27 mouse cellular contexts compared by ENCODE assay signal in the genomic region with DNA sequence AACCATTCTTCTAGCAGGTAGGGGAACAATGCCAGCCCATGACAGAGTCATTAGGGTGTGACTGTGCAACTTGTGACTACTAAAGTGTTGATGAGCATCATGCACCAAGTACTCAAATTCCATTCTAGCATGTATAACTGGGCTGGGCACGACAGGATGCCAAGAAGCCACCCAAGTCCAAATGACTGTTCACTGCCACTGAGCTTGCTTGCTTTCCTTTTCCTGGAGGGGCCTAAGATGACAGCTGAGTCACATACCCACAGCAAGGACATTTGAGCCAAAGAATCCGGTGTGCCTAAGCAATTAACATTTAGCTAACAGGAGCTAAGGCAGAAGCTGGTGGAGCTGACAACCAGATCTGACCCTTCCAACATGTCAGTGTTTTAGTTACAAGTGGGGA. TPM values are rescaled to one million over a fixed set of nuclear protein-coding genes. Genes with fewer than 3 reads are reported as not detected.
DNase-seq lines count a peak whose midpoint lies in the region; ATAC-seq and TF ChIP-seq lines count a peak whose summit lies in the region.
"Had no signal": no experiment of that assay in that cellular context is flagged by ENCODE, and none has a peak within 500 bp of the region (broad histone marks: within the 10 kb centered on the region; RNA-seq: fewer than 3 reads in every experiment).

No protein-coding gene starts in this region.

- ATAC-seq in neural tube, embryonic 11.5 days (ENCODE audit: insufficient read depth, low FRiP score, low TSS enrichment), result no peak
- no peak for ATAC-seq in neural tube, embryonic 15.5 days (ENCODE audit: low FRiP score)
- ATAC-seq in forebrain, postnatal 0 days, result no peak
- ATAC-seq: activated CD4-positive, CD25-positive, alpha-beta regulatory T cell, adult 4 months; intestine, embryonic 16.5 days had no signal

- no peak overlapping the region for H3K4me3 ChIP-seq in neural tube, embryonic 11.5 days (ENCODE audit: low read depth, low read length)
- no peak overlapping the region for H3K4me3 ChIP-seq in neural tube, embryonic 15.5 days (replicated peaks)
- no peak overlapping the region for H3K4me3 ChIP-seq in forebrain, postnatal 0 days (ENCODE audit: low read depth, low read length)
- H3K4me3 ChIP-seq: erythroblast, embryonic 14.5 days; heart, adult 2 months; heart, embryonic 12.5 days; hindbrain, embryonic 13.5 days; midbrain, embryonic 12.5 days had no signal

- H3K36me3 ChIP-seq in neural tube, embryonic 11.5 days (ENCODE audit: control insufficient read depth, insufficient read depth, low read length), result peaks cover 8% of the 10 kb centered on the region; the same call in 1 of the 2 replicates
- H3K36me3 ChIP-seq in neural tube, embryonic 15.5 days, result peaks cover 43% of the 10 kb centered on the region
- H3K36me3 ChIP-seq in forebrain, postnatal 0 days (ENCODE audit: insufficient read depth), result peaks cover 28% of the 10 kb centered on the region

- no peak for TF ChIP-seq CTCF in forebrain, postnatal 0 days (IDR thresholded peaks at IDR 0.05; ENCODE audit: low read depth)

- H3K4me1 ChIP-seq in neural tube, embryonic 11.5 days (ENCODE audit: control insufficient read depth, insufficient read depth, low read length), result peaks cover 7% of the 10 kb centered on the region
- peaks cover 28% of the 10 kb centered on the region for H3K4me1 ChIP-seq in neural tube, embryonic 15.5 days
- H3K4me1 ChIP-seq in forebrain, postnatal 0 days (ENCODE audit: insufficient read depth), result peaks cover 11% of the 10 kb centered on the region
- H3K4me1 ChIP-seq: heart, embryonic 12.5 days had no signal

- H3K27ac ChIP-seq in neural tube, embryonic 11.5 days (ENCODE audit: low read depth, low read length), result no peak overlapping the region
- H3K27ac ChIP-seq in neural tube, embryonic 15.5 days (replicated peaks), result no peak overlapping the region
- H3K27ac ChIP-seq in forebrain, postnatal 0 days (ENCODE audit: low read depth, low read length), result no peak overlapping the region
- H3K27ac ChIP-seq: heart, adult 2 months; hindbrain, embryonic 13.5 days; liver, embryonic 14.5 days; midbrain, embryonic 12.5 days had no signal

- no peaks in the 10 kb centered on the region for H3K9me3 ChIP-seq in neural tube, embryonic 11.5 days (ENCODE audit: control insufficient read depth, low read length)
- no peaks in the 10 kb centered on the region for H3K9me3 ChIP-seq in neural tube, embryonic 15.5 days (replicated peaks)
- H3K9me3 ChIP-seq in forebrain, postnatal 0 days (ENCODE audit: low read length), result no peaks in the 10 kb centered on the region
- H3K9me3 ChIP-seq: heart, embryonic 12.5 days; hindbrain, embryonic 13.5 days; midbrain, embryonic 12.5 days had no signal

- no peak overlapping the region for H3K4me2 ChIP-seq in neural tube, embryonic 11.5 days (ENCODE audit: low read depth)
- no peak overlapping the region for H3K4me2 ChIP-seq in neural tube, embryonic 15.5 days
- no peak overlapping the region for H3K4me2 ChIP-seq in forebrain, postnatal 0 days (ENCODE audit: low read depth)
- H3K4me2 ChIP-seq: heart, embryonic 12.5 days; hindbrain, embryonic 13.5 days; lung, embryonic 14.5 days; midbrain, embryonic 12.5 days had no signal

- 84% methylated on average over 2 of the region's 2 CpGs for WGBS in neural tube, embryonic 11.5 days
- WGBS in neural tube, embryonic 15.5 days, result 66% methylated on average over 2 of the region's 2 CpGs
- 63% methylated on average over 2 of the region's 2 CpGs for WGBS in forebrain, postnatal 0 days

- DNase-seq in adrenal gland, postnatal 36 days, result peak; percentile 16 to 51
- DNase-seq in adrenal gland, postnatal 4 days (ENCODE audit: low spot score in 2 of 2), result no peak
- DNase-seq in neural tube, embryonic 11.5 days (ENCODE audit: low spot score), result peak; percentile 7
- DNase-seq in NIH3T3 (ENCODE audit: low read depth), result peak; percentile 22
- DNase-seq in urinary bladder, adult 18-20 months (ENCODE audit: low spot score in 2 of 2), result no peak
- no peak for DNase-seq in forebrain, postnatal 0 days
- DNase-seq: adrenal gland, postnatal 25 days; cerebellum, adult 2 months; heart, adult 2 months; heart, postnatal 4 days; kidney, adult 8-10 months; kidney, postnatal 10 days; layer of hippocampus, adult 9-11 months; liver; lung, embryonic 14.5 days; right cerebral cortex, postnatal 25 days; spleen, adult 18-20 months; thymus, adult 18-20 months; thymus, postnatal 36 days had no signal

- H3K9ac ChIP-seq in neural tube, embryonic 11.5 days (ENCODE audit: low read length), result no peak overlapping the region
- H3K9ac ChIP-seq in neural tube, embryonic 15.5 days (replicated peaks), result no peak overlapping the region
- H3K9ac ChIP-seq in forebrain, postnatal 0 days, result no peak overlapping the region
- H3K9ac ChIP-seq: heart, embryonic 12.5 days; hindbrain, embryonic 13.5 days; liver, embryonic 14.5 days; lung, embryonic 14.5 days; midbrain, embryonic 12.5 days had no signal

- no peaks in the 10 kb centered on the region for H3K27me3 ChIP-seq in neural tube, embryonic 11.5 days (ENCODE audit: control insufficient read depth, insufficient read depth, low read length)
- no peaks in the 10 kb centered on the region for H3K27me3 ChIP-seq in neural tube, embryonic 15.5 days (replicated peaks)
- no peaks in the 10 kb centered on the region for H3K27me3 ChIP-seq in forebrain, postnatal 0 days (ENCODE audit: insufficient read depth, low read length)
- H3K27me3 ChIP-seq: heart, embryonic 12.5 days; hindbrain, embryonic 13.5 days; midbrain, embryonic 12.5 days had no signal

RNA-seq across cellular contexts. Expression of gene Rspry1, which starts 29.8 kb away (rescaled TPM):
- total RNA-seq in adrenal gland, postnatal 36 days (2021), result 10 to 100 TPM; 22.3 to 22.5 TPM
- 10 to 100 TPM; 26.2 to 26.7 TPM for total RNA-seq in adrenal gland, postnatal 4 days (2021)
- polyA plus RNA-seq in neural tube, embryonic 11.5 days (2014; fragmentation: Nextera tagmentation; extraction: Ambion mirVana), result 46.3 and 49.8 TPM in 2 replicates
- 50.0 and 50.2 TPM in 2 replicates for polyA plus RNA-seq in neural tube, embryonic 15.5 days (2015; fragmentation: Nextera tagmentation; extraction: Ambion mirVana)
- total RNA-seq in forebrain, postnatal 0 days (2014; rRNA removed), result 53.5 and 55.8 TPM in 2 replicates
- polyA plus RNA-seq in forebrain, postnatal 0 days (2015; fragmentation: Nextera tagmentation; extraction: Ambion mirVana), result 26.2 and 32.0 TPM in 2 replicates

RNA-seq across cellular contexts. Expression of gene Fam192a, which starts 29.9 kb away (rescaled TPM):
- 10 to 100 TPM; 32.0 to 33.2 TPM for total RNA-seq in adrenal gland, postnatal 36 days (2021)
- 10 to 100 TPM; 43.8 to 50.1 TPM for total RNA-seq in adrenal gland, postnatal 4 days (2021)
- 95.9 and 101 TPM in 2 replicates for polyA plus RNA-seq in neural tube, embryonic 11.5 days (2014; fragmentation: Nextera tagmentation; extraction: Ambion mirVana)
- polyA plus RNA-seq in neural tube, embryonic 15.5 days (2015; fragmentation: Nextera tagmentation; extraction: Ambion mirVana), result 66.6 and 70.5 TPM in 2 replicates
- 44.5 and 51.4 TPM in 2 replicates for total RNA-seq in forebrain, postnatal 0 days (2014; rRNA removed)
- 71.5 and 79.9 TPM in 2 replicates for polyA plus RNA-seq in forebrain, postnatal 0 days (2015; fragmentation: Nextera tagmentation; extraction: Ambion mirVana)

RNA-seq across cellular contexts. Expression of gene Cpne2, which starts 39.1 kb away (rescaled TPM):
- total RNA-seq in adrenal gland, postnatal 36 days (2021), result 10 to 100 TPM; 12.9 to 18.3 TPM
- total RNA-seq in adrenal gland, postnatal 4 days (2021), result 10 to 100 TPM; 18.1 to 20.4 TPM
- 9.5 and 11.2 TPM in 2 replicates for polyA plus RNA-seq in neural tube, embryonic 11.5 days (2014; fragmentation: Nextera tagmentation; extraction: Ambion mirVana)
- 25.6 and 29.9 TPM in 2 replicates for polyA plus RNA-seq in neural tube, embryonic 15.5 days (2015; fragmentation: Nextera tagmentation; extraction: Ambion mirVana)
- 49.2 and 68.8 TPM in 2 replicates for total RNA-seq in forebrain, postnatal 0 days (2014; rRNA removed)
- 41.6 and 58.3 TPM in 2 replicates for polyA plus RNA-seq in forebrain, postnatal 0 days (2015; fragmentation: Nextera tagmentation; extraction: Ambion mirVana)

Comparison
In these comparisons a context has a peak if more than half of its experiments do, and no peak if none do; other contexts are left out.
1. DNase-seq: peak in adrenal gland, postnatal 36 days (2 of 2), neural tube, embryonic 11.5 days (single experiment) and NIH3T3 (single experiment); none in adrenal gland, postnatal 4 days (0 of 2), urinary bladder, adult 18-20 months (0 of 2) and forebrain, postnatal 0 days (single experiment).